Mouse (Mus musculus) C2C12 (cell line): ENCODE data around the gene Pip5kl1. TPM values are rescaled to one million over a fixed set of nuclear protein-coding genes. Genes with fewer than 3 reads are reported as not detected.
A peak's percentile ranks its signal among the peaks of the same experiment; 100 is the strongest.

Experiments used
- H3K27me3 ChIP-seq: one replicate; pipeline ENCODE4 v1.6.1; 2011; ENCODE audit not compliant: control insufficient read depth, insufficient read depth, insufficient read length
- H3K36me3 ChIP-seq: one replicate; pipeline ENCODE4 v1.6.1; 2011; ENCODE audit not compliant: control insufficient read depth, insufficient read depth
- H3K4me3 ChIP-seq: one replicate; pipeline ENCODE4 v1.5.1; 2011; ENCODE audit warnings: mild to moderate bottlenecking, control low read depth; ENCODE audit not compliant: poor library complexity, insufficient read depth, severe bottlenecking
- H3K79me2 ChIP-seq: one replicate; pipeline ENCODE4 v1.6.1; 2011; ENCODE audit not compliant: control insufficient read depth, insufficient read depth
- H3K79me3 ChIP-seq: one replicate; pipeline ENCODE4 v1.6.1; 2011; ENCODE audit warnings: low read depth, control low read depth
- H3ac ChIP-seq: one replicate; pipeline ENCODE3; 2011; ENCODE audit warnings: low read depth; ENCODE audit not compliant: control insufficient read depth, insufficient read length
- CEBPB ChIP-seq: IDR thresholded peaks from one replicate; pipeline ENCODE4 v1.6.1; 2011; ENCODE audit warnings: low read depth, mild to moderate bottlenecking, control low read depth, moderate library complexity
- CTCF ChIP-seq: IDR thresholded peaks from one replicate; pipeline ENCODE4 v1.5.1; 2011; ENCODE audit not compliant: control insufficient read depth, insufficient read depth, insufficient read length
- FOSL1 ChIP-seq: IDR thresholded peaks from one replicate; pipeline ENCODE4 v1.8.0; 2011; ENCODE audit warnings: mild to moderate bottlenecking, low read length; ENCODE audit not compliant: poor library complexity, insufficient read depth, severe bottlenecking
- MAX ChIP-seq: IDR thresholded peaks from one replicate; pipeline ENCODE4 v1.6.1; 2011; ENCODE audit warnings: mild to moderate bottlenecking, control low read depth
- MYOD1 ChIP-seq: IDR thresholded peaks from one replicate; pipeline ENCODE4 v1.6.1; 2011; ENCODE audit warnings: low read depth; ENCODE audit not compliant: control insufficient read depth, insufficient read length
- MYOG ChIP-seq: IDR thresholded peaks from one replicate; pipeline ENCODE4 v1.6.1; 2011; ENCODE audit not compliant: control insufficient read depth, insufficient read length; ENCODE audit errors: extremely low read depth
- USF1 ChIP-seq: IDR thresholded peaks from one replicate; pipeline ENCODE4 v1.6.1; 2011; ENCODE audit warnings: low read depth, mild to moderate bottlenecking, control low read depth, moderate library complexity
- polyA plus RNA-seq: library from polyadenylated mRNA; unstranded; fragments of >200 nt; fragmentation: generic; extraction: Trizol; gene quantifications from one replicate; pipeline ENCODE4 v1.2.1, GENCODE M21; 2012; ENCODE audit warnings: missing spikeins

Gene Pip5kl1
- polyA plus RNA-seq, 1 experiment, result 0.05 TPM

GRCm38 (mm10) chr2:32631046-32631445 lies 56.4 kb downstream of the Pip5kl1 start:
- no peak for TF ChIP-seq CTCF
- no peak for TF ChIP-seq USF1
- no peak for TF ChIP-seq MAX
- TF ChIP-seq MYOG, result no peak
- TF ChIP-seq CEBPB, result no peak
- TF ChIP-seq FOSL1, result no peak
- peak overlapping the region; percentile 48 for H3K4me3 ChIP-seq
- no peak overlapping the region for H3ac ChIP-seq
- H3K36me3 ChIP-seq, result peaks cover 49% of the 10 kb centered on the region
- peaks cover 19% of the 10 kb centered on the region for H3K79me3 ChIP-seq
- H3K79me2 ChIP-seq, result peaks cover 49% of the 10 kb centered on the region
- H3K27me3 ChIP-seq, result no peaks in the 10 kb centered on the region

GRCm38 (mm10) chr2:32631737-32632394 lies 57.3 kb downstream of the Pip5kl1 start:
- TF ChIP-seq USF1 (no peak), MAX (no peak), MYOG (no peak), CTCF (peak; percentile 77), FOSL1 (no peak), CEBPB (no peak), MYOD1 (peak; percentile 28)
- Histone ChIP-seq H3K79me3 (peaks cover 19% of the 10 kb centered on the region), H3K27me3 (no peaks in the 10 kb centered on the region), H3K4me3 (no peak overlapping the region), H3ac (peak overlapping the region; percentile 12), H3K79me2 (peaks cover 49% of the 10 kb centered on the region), H3K36me3 (peaks cover 56% of the 10 kb centered on the region)

Other genes with a start within 250 kb of the Pip5kl1 start
- 43.5 TPM for gene Ciz1, start 222.5 kb upstream of the Pip5kl1 start, polyA plus RNA-seq
- gene Dnm1, start 221.5 kb upstream of the Pip5kl1 start, polyA plus RNA-seq, result 27.7 TPM
- gene 1110008P14Rik, start 192.9 kb upstream of the Pip5kl1 start, polyA plus RNA-seq, result 104 TPM
- gene Lcn2, start 186.5 kb upstream of the Pip5kl1 start, polyA plus RNA-seq, result not detected
- gene Ptges2, start 178.9 kb upstream of the Pip5kl1 start, polyA plus RNA-seq, result 39.1 TPM
- 3.2 TPM for gene Naif1, start 124.3 kb upstream of the Pip5kl1 start, polyA plus RNA-seq
- 11.2 TPM for gene Slc25a25, start 123.4 kb upstream of the Pip5kl1 start, polyA plus RNA-seq
- 2.4 TPM for gene Fam102a, start 39.5 kb upstream of the Pip5kl1 start, polyA plus RNA-seq
- 73.7 TPM for gene Dpm2, start 3.9 kb upstream of the Pip5kl1 start, polyA plus RNA-seq
- gene 9430097D07Rik, start 887 bp downstream of the Pip5kl1 start, polyA plus RNA-seq, result 0.04 TPM
- gene St6galnac4, start 12.3 kb downstream of the Pip5kl1 start, polyA plus RNA-seq, result 82.3 TPM
- 59.1 TPM for gene St6galnac6, start 24.9 kb downstream of the Pip5kl1 start, polyA plus RNA-seq
- gene Ak1, start 47.0 kb downstream of the Pip5kl1 start, polyA plus RNA-seq, result 184 TPM
- 1.1 TPM for gene Eng, start 71.8 kb downstream of the Pip5kl1 start, polyA plus RNA-seq
- 26.7 TPM for gene Fpgs, start 129.3 kb downstream of the Pip5kl1 start, polyA plus RNA-seq
- gene Cdk9, start 138.3 kb downstream of the Pip5kl1 start, polyA plus RNA-seq, result 112 TPM
- gene Sh2d3c, start 146.3 kb downstream of the Pip5kl1 start, polyA plus RNA-seq, result 0.50 TPM
- gene 6330409D20Rik, start 166.2 kb downstream of the Pip5kl1 start, polyA plus RNA-seq, result not detected
- gene Tor2a, start 182.4 kb downstream of the Pip5kl1 start, polyA plus RNA-seq, result 35.7 TPM
- 0.14 TPM for gene Ttc16, start 200.8 kb downstream of the Pip5kl1 start, polyA plus RNA-seq
- 83.9 TPM for gene Ptrh1, start 201.0 kb downstream of the Pip5kl1 start, polyA plus RNA-seq
- gene Cfap157, start 209.6 kb downstream of the Pip5kl1 start, polyA plus RNA-seq, result 0.81 TPM